Mouse (Mus musculus) midbrain, postnatal 0 days (tissue): ENCODE measurements around the gene Srrt. TPM values are rescaled to one million over a fixed set of nuclear protein-coding genes. Genes with fewer than 3 reads are reported as not detected.

Source experiments
- ATAC-seq: fragments of 200-750 bp; cut with Nextera tagmentation; 2 replicates; pipeline ENCODE4 v1.8.0; 2017; ENCODE audit warnings: moderate number of reproducible peaks, mild to moderate bottlenecking, moderate TSS enrichment, moderate library complexity; ENCODE audit not compliant: low FRiP score
- DNase-seq: peaks from one replicate; pipeline ENCODE4 v3.0.0-alpha.2; 2015; ENCODE audit warnings: low spot score
- H3K27ac ChIP-seq: fragments of 300-500 bp; sonication (generic); 2 replicates; pipeline ENCODE4 v1.5.1; 2014; ENCODE audit warnings: low read depth, mild to moderate bottlenecking, low read length, mixed read lengths
- H3K27me3 ChIP-seq: fragments of 300-500 bp; sonication (generic); 2 replicates; pipeline ENCODE4 v1.6.1; 2014; ENCODE audit warnings: low read length, control low read depth, mixed read lengths; ENCODE audit not compliant: insufficient read depth
- H3K36me3 ChIP-seq: fragments of 300-500 bp; sonication (generic); 2 replicates; pipeline ENCODE4 v1.6.1; 2014; ENCODE audit warnings: low read length, control low read depth, mixed read lengths; ENCODE audit not compliant: insufficient read depth
- H3K4me1 ChIP-seq: fragments of 300-500 bp; sonication (generic); 2 replicates; pipeline ENCODE4 v1.6.1; 2014; ENCODE audit warnings: mild to moderate bottlenecking, control low read depth, antibody characterized with exemption, low read length, mixed read lengths; ENCODE audit not compliant: insufficient read depth
- H3K4me2 ChIP-seq: fragments of 300-500 bp; sonication (generic); 2 replicates; pipeline ENCODE4 v1.6.1; 2014; ENCODE audit warnings: low read depth, mild to moderate bottlenecking, low read length, mixed read lengths; ENCODE audit not compliant: poor library complexity, severe bottlenecking
- H3K4me3 ChIP-seq: fragments of 300-500 bp; sonication (generic); 2 replicates; pipeline ENCODE4 v1.5.1; 2014; ENCODE audit warnings: low read depth, mild to moderate bottlenecking, low read length, moderate library complexity
- H3K9ac ChIP-seq: fragments of 300-500 bp; sonication (generic); replicated peaks from 2 replicates; pipeline ENCODE4 v1.6.1; 2014; ENCODE audit warnings: mild to moderate bottlenecking, low read length, moderate library complexity, mixed read lengths; ENCODE audit not compliant: poor library complexity, severe bottlenecking
- H3K9me3 ChIP-seq: fragments of 300-500 bp; sonication (generic); 2 replicates; pipeline ENCODE4 v1.6.1; 2016; ENCODE audit warnings: low read length, control low read depth
- CTCF ChIP-seq: IDR thresholded peaks from 2 replicates; pipeline ENCODE4 v1.5.1; 2016; ENCODE audit warnings: antibody characterized with exemption, mild to moderate bottlenecking
- WGBS: fragments of 180-500 bp; shearing (Covaris S2); extraction: QIAGEN DNeasy Blood & Tissue Kit; methylation state at CpG from one replicate; pipeline ENCODE4 v1.1.7; 2014; 5-methylcytosine and 5-hydroxymethylcytosine counted together
- polyA plus RNA-seq: library from polyadenylated mRNA; unstranded; fragments of >200 nt; fragmentation: Nextera tagmentation; extraction: Ambion mirVana; gene quantifications from 2 replicates; pipeline ENCODE4 v1.2.1, GENCODE M21; 2015
- total RNA-seq: library from RNA; depleted of rRNA; stranded (reverse); fragments of >200 nt; gene quantifications from 2 replicates; pipeline ENCODE4 v1.2.3, GENCODE M21; 2014

The Srrt gene
- total and polyA plus RNA-seq, 2 experiments from 2014 or later = 56.4 to 114 TPM

DNA sequence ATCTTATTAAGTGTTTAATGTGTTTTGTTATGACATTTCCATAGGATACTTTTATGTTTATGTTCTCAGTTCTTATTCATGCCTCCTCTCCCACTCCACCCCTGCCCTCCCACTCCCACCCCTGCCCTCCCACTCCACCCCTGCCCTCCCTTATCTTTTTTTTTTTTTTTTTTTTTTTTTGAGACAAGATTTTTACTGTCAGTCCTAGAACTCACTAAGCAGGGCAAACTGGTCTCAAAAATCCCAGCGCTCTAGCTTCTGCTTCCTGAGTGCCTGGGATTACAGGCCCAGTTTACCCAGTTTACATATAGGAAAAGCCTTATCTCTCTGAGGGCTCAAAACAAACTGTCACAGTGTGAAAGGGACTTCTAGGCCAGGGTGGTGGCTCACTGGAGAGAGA is 38.9 kb upstream of the Srrt start:
- 88% methylated on average over 1 of the region's 1 CpGs for WGBS
- no peak for TF ChIP-seq CTCF
- H3K4me2 ChIP-seq = no peak overlapping the region
- peaks cover 22% of the 10 kb centered on the region for H3K27me3 ChIP-seq
- no peaks in the 10 kb centered on the region for H3K9me3 ChIP-seq
- H3K36me3 ChIP-seq = no peaks in the 10 kb centered on the region
- H3K4me1 ChIP-seq = peaks cover 9% of the 10 kb centered on the region
- no peak for ATAC-seq
- no peak overlapping the region for H3K4me3 ChIP-seq
- no peak overlapping the region for H3K27ac ChIP-seq
- DNase-seq = no peak
- H3K9ac ChIP-seq = no peak overlapping the region

DNA sequence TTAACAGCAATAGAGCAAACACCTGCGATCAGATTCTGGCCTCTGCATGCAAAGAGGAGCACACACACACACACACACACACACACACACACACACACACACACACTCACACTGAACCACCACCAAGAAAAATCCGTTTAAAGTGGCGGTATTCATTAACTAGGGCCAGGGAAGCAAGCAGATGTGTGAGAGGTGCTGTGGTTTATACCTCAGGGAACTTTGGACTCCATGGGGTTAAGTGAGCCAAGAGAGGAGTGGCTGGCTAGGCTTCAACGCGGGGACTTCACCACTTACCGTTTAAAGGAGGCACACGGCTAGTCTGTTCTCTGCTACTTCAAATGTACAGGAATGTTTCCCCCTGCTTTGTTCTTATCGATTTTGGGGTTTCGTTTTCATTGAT is 38.3 kb upstream of the Srrt start:
- Histone ChIP-seq H3K4me1 (peaks cover 9% of the 10 kb centered on the region), H3K9me3 (no peaks in the 10 kb centered on the region), H3K4me3 (no peak overlapping the region), H3K36me3 (no peaks in the 10 kb centered on the region), H3K27ac (no peak overlapping the region), H3K9ac (no peak overlapping the region), H3K27me3 (peaks cover 18% of the 10 kb centered on the region), H3K4me2 (no peak overlapping the region)
- no peak for TF ChIP-seq CTCF
- DNase-seq = no peak
- ATAC-seq = no peak
- 24% methylated on average over 9 of the region's 9 CpGs for WGBS

DNA sequence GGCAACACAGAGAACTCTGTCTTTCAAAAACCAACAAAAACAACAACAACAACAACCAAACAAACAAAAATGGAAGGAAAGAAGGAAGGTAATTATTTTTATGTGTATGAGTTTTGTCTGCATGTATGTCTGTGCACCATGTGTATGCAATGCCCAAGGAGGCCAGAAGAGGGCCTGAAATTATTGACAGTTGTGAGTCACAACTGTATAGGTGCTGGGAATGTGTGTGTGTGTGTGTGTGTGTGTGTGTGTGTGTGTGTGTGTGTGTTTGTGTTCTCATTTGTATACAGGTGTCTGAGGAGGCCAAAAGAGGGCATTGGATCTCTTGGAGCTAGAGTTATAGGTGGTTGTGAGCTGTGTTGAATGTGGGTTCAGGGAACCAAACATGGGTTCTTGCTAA is 36.4 kb upstream of the Srrt start:
- peak; percentile 28; the same call in 1 of the 2 replicates for TF ChIP-seq CTCF
- no peaks in the 10 kb centered on the region for H3K9me3 ChIP-seq
- H3K4me3 ChIP-seq = no peak overlapping the region
- DNase-seq (no peak), ATAC-seq (no peak)
- H3K4me2 ChIP-seq = no peak overlapping the region
- peaks cover 6% of the 10 kb centered on the region; the same call in 1 of the 2 replicates for H3K27me3 ChIP-seq
- no peak overlapping the region for H3K27ac ChIP-seq
- no peak overlapping the region for H3K9ac ChIP-seq
- peaks cover 6% of the 10 kb centered on the region for H3K4me1 ChIP-seq
- H3K36me3 ChIP-seq = no peaks in the 10 kb centered on the region

- Histone ChIP-seq H3K4me2 (no peak overlapping the region), H3K27ac (no peak overlapping the region), H3K4me3 (no peak overlapping the region), H3K27me3 (peaks cover 2% of the 10 kb centered on the region; the same call in 1 of the 2 replicates), H3K9me3 (no peaks in the 10 kb centered on the region), H3K4me1 (peaks cover 2% of the 10 kb centered on the region), H3K9ac (no peak overlapping the region), H3K36me3 (no peaks in the 10 kb centered on the region)
- 96% methylated on average over 5 of the region's 5 CpGs for WGBS
- no peak for TF ChIP-seq CTCF
- no peak for DNase-seq
- ATAC-seq = no peak
Observed at GRCm38 (mm10) chr5:137343412-137343811, 35.9 kb upstream of the Srrt start.

DNA sequence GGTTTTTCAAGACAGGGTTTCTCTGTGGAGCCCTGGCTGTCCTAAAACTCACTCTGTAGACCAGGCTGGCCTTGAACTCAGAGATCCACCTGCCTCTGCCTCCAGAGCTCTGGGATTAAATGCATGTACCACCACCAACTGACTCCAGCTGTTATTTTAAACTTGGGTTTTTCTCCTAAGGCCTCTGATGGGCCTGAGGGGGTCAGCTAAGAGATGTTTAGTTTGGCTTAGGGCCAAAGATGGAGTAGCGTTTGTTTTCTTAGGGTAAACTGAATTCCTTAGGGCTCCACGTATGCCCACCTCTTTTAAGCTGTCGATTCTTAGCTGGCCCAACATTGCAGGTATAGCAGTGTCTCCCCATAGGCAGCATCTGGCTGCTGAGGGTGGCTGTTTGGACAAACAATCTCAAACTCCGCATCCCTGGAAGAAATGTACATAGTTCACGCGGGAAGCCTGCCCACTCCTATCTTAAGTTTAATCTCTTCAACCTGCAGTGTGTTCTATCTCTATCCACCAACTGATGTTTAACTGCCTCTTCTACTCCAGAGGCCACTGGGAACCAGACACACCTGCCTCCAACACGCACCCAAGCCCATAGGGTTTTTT is 35.0 kb upstream of the Srrt start:
- no peak overlapping the region for H3K27ac ChIP-seq
- 79% methylated on average over 7 of the region's 7 CpGs for WGBS
- H3K9me3 ChIP-seq = no peaks in the 10 kb centered on the region
- H3K27me3 ChIP-seq = no peaks in the 10 kb centered on the region
- no peaks in the 10 kb centered on the region for H3K36me3 ChIP-seq
- H3K9ac ChIP-seq = no peak overlapping the region
- no peak overlapping the region for H3K4me2 ChIP-seq
- no peak overlapping the region for H3K4me3 ChIP-seq
- ATAC-seq (no peak), DNase-seq (no peak)
- TF ChIP-seq CTCF = no peak
- H3K4me1 ChIP-seq = peaks cover 2% of the 10 kb centered on the region; the same call in 1 of the 2 replicates

- no peak for ATAC-seq
- H3K4me1 ChIP-seq = peaks cover 2% of the 10 kb centered on the region; the same call in 1 of the 2 replicates
- no peak overlapping the region for H3K9ac ChIP-seq
- H3K9me3 ChIP-seq = no peaks in the 10 kb centered on the region
- no peak for DNase-seq
- peak overlapping the region; percentile 71; the same call in 1 of the 2 replicates for H3K27ac ChIP-seq
- WGBS = 79% methylated on average over 6 of the region's 6 CpGs
- no peaks in the 10 kb centered on the region for H3K36me3 ChIP-seq
- no peaks in the 10 kb centered on the region for H3K27me3 ChIP-seq
- H3K4me2 ChIP-seq = peak overlapping the region; percentile 81
- TF ChIP-seq CTCF = no peak
- H3K4me3 ChIP-seq = peak overlapping the region; percentile 36; the same call in 1 of the 2 replicates
Observed at GRCm38 (mm10) chr5:137340222-137340621, 32.7 kb upstream of the Srrt start.
